Mouse (Mus musculus) CD4-positive, CD25-positive, alpha-beta regulatory T cell, adult 9 weeks (primary cell): ENCODE data around the gene A1cf. TPM values are rescaled to one million over a fixed set of nuclear protein-coding genes. Genes with fewer than 3 reads are reported as not detected.

ENCODE experiments used
- polyA plus RNA-seq: library from polyadenylated mRNA; unstranded; fragments of 100-300 nt; shearing (Covaris generic); gene quantifications from one replicate; pipeline ENCODE4 v1.2.1, GENCODE M21; 2017

The A1cf gene
- 0.31 TPM for polyA plus RNA-seq

GRCm38 (mm10) chr19:31868521-31868920 lies at the start of gene A1cf:
A1cf (plus strand) TSS chr19:31868764.

Other genes with a start within 250 kb of the A1cf start
- gene Prkg1, start 103.7 kb upstream of the A1cf start, polyA plus RNA-seq = not detected
- 0.63 TPM for gene Asah2, start 239.4 kb downstream of the A1cf start, polyA plus RNA-seq